Mouse (Mus musculus) neural tube, embryonic 11.5 days (tissue): ENCODE measurements at regions not wholly inside any gene's neighbourhood (a gene's known extent, or its start where the extent isn't known, plus 50 kb on each side); places are given as distances from the start of the nearest gene placed in this dataset.

ENCODE experiments used
- ATAC-seq: fragments of 200-750 bp; cut with Nextera tagmentation; 2 replicates; pipeline ENCODE4 v1.8.0; 2017; ENCODE audit warnings: moderate number of reproducible peaks, mild to moderate bottlenecking, moderate TSS enrichment, moderate library complexity; ENCODE audit not compliant: insufficient read depth, low FRiP score, low TSS enrichment
- DNase-seq: peaks from one replicate; pipeline ENCODE4 v3.0.0-alpha.2; 2015; ENCODE audit warnings: low spot score
- H3K27ac ChIP-seq: fragments of 300-500 bp; sonication (generic); 2 replicates; pipeline ENCODE4 v1.5.1; 2014; ENCODE audit warnings: low read depth, mild to moderate bottlenecking, low read length
- H3K27me3 ChIP-seq: fragments of 300-500 bp; sonication (generic); 2 replicates; pipeline ENCODE4 v1.6.1; 2014; ENCODE audit warnings: mild to moderate bottlenecking, low read length, mixed read lengths; ENCODE audit not compliant: control insufficient read depth, insufficient read depth
- H3K36me3 ChIP-seq: fragments of 300-500 bp; sonication (generic); 2 replicates; pipeline ENCODE4 v1.6.1; 2014; ENCODE audit warnings: mild to moderate bottlenecking, low read length, moderate library complexity, mixed read lengths; ENCODE audit not compliant: control insufficient read depth, insufficient read depth
- H3K4me1 ChIP-seq: fragments of 300-500 bp; sonication (generic); 2 replicates; pipeline ENCODE4 v1.6.1; 2014; ENCODE audit warnings: low read length, mixed read lengths; ENCODE audit not compliant: control insufficient read depth, insufficient read depth
- H3K4me2 ChIP-seq: fragments of 300-500 bp; sonication (generic); 2 replicates; pipeline ENCODE4 v1.6.1; 2014; ENCODE audit warnings: low read depth, mild to moderate bottlenecking, moderate library complexity
- H3K4me3 ChIP-seq: fragments of 300-500 bp; sonication (generic); 2 replicates; pipeline ENCODE4 v1.5.1; 2014; ENCODE audit warnings: low read depth, low read length
- H3K9ac ChIP-seq: fragments of 300-500 bp; sonication (generic); 2 replicates; pipeline ENCODE4 v1.6.1; 2014; ENCODE audit warnings: mild to moderate bottlenecking, low read length
- H3K9me3 ChIP-seq: fragments of 300-500 bp; sonication (generic); 2 replicates; pipeline ENCODE4 v1.6.1; 2016; ENCODE audit warnings: low read length; ENCODE audit not compliant: control insufficient read depth
- WGBS: fragments of 180-500 bp; shearing (Covaris S2); extraction: QIAGEN DNeasy Blood & Tissue Kit; methylation state at CpG from one replicate; pipeline ENCODE4 v1.1.7; 2014; 5-methylcytosine and 5-hydroxymethylcytosine counted together

DNA sequence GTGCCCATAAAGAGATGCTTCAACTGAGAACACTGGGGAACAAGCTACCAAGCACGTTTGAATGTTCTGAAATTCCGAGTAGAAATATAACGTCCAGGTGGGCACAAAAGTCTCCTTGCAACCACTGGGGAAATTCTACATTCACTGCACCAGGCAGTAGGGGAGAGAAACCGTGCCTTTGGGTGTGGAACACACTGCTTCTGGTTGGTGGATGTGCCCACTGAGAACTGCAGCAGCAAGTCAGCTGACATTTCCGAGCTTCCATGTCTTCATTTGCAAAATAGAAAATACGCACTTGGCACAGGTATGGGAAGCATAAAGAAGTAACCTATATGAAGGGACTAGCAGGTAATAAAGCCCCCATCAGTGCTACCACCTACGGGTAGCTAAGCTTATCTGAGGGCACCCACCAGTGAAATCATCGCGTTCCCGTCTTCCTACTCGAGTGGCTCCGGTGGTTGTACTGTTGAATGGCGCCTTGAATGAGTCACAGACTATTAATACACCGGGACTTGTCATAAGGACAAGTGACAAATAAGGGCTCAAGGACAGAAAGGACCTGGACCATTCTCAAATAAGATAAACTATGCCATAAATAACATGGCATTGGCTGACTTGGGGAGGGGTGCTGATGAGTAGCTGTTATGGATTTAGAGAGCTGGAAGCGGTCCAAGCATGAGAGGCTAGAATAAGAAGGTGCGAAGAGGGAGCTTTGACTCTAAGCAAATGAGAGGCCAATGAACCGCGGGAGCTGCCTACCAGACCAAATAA, 210.2 kb downstream of the Nuak1 start:
- no peak for ATAC-seq
- 94% methylated on average over 18 of the region's 18 CpGs for WGBS
- H3K4me1 ChIP-seq, result no peaks in the 10 kb centered on the region

DNA sequence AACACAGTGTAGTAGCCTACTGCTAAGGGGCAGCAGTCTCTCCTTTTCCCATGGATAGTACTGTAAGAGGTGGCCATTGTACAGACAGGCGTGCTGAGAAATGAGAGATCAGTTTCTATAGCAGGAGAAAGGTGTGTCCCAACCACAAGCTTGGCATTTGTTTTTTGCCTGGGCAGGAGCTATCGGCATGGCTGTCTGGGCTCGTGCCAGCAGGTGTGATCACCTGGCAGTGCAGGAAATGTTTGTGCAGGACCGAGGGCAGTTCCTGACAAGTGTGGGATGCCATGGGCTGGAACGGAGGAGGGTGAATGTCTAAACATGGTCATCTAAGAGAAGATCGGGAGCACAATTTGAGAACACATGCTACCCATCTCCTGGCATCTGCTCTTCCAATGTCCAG, 205.4 kb downstream of the Nuak1 start:
- DNase-seq, result no peak
- 91% methylated on average over 6 of the region's 6 CpGs for WGBS
- H3K4me1 ChIP-seq, result no peaks in the 10 kb centered on the region
- H3K9me3 ChIP-seq, result no peaks in the 10 kb centered on the region
- ATAC-seq, result no peak
- no peaks in the 10 kb centered on the region for H3K27me3 ChIP-seq
- H3K4me3 ChIP-seq, result no peak overlapping the region
- H3K4me2 ChIP-seq, result no peak overlapping the region
- H3K9ac ChIP-seq, result no peak overlapping the region
- H3K27ac ChIP-seq, result no peak overlapping the region
- H3K36me3 ChIP-seq, result no peaks in the 10 kb centered on the region

More for the DNA sequence above, 210.2 kb downstream of the Nuak1 start:
- Histone ChIP-seq H3K4me2 (no peak overlapping the region), H3K9me3 (no peaks in the 10 kb centered on the region), H3K27ac (no peak overlapping the region), H3K36me3 (no peaks in the 10 kb centered on the region), H3K27me3 (no peaks in the 10 kb centered on the region), H3K9ac (no peak overlapping the region), H3K4me3 (no peak overlapping the region)
- DNase-seq, result no peak

DNA sequence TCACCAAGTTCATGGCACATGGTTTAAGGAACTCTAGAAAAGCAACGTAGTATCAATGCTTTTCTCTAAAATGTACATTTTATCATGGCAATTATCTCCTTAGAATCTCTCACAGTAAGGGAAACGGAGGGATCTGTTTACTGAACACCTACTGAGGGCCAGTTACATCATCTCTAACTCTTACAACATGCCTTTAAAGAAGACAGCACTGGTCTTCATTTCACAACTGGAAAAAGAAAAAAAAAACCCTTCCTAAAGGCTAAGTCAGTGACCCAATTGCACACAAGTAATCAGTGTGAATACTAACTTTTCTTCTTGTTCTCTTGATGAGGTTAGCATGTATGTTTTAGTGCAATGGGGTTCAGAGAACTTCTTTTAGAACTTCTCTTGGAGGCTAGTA, 204.2 kb downstream of the Nuak1 start:
- Histone ChIP-seq H3K27ac (no peak overlapping the region), H3K9me3 (peaks cover 1% of the 10 kb centered on the region), H3K9ac (no peak overlapping the region), H3K27me3 (no peaks in the 10 kb centered on the region), H3K4me1 (no peaks in the 10 kb centered on the region), H3K4me2 (no peak overlapping the region), H3K36me3 (no peaks in the 10 kb centered on the region), H3K4me3 (no peak overlapping the region)
- 78% methylated on average over 2 of the region's 2 CpGs for WGBS
- DNase-seq (no peak), ATAC-seq (no peak)

DNA sequence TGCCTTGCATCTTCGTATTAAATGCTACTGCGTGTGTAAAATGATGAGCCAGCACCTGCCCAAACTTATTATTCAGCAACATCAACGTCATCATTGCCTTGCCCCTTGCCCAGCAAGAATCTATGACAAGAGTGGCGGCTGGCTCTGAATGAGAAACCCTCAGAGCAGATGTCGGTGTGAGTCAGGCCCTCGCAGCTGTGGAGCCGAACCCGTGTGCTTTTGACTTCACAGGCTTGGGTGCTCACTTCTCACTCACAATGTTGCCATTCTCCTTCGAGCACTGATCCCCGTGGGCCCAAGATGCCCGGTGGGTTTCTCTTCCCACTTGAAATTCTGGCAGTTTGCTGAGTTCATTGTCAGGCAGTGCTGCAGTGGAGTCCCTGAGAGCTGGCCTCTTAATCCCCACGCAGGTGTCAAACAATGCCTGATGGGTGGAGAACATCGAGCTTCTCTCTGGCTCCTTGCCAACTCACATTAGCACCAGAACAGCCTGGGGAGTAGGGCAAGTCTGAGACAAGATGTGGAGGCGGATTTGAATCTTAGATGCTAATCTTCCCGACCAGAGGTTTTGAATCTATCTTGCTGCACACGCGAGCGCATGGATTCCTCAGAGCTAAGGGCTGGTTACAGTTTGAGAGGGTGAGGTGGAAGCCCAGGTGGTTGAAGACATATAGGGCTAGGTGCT, 202.0 kb downstream of the Nuak1 start:
- Histone ChIP-seq H3K9ac (no peak overlapping the region), H3K4me3 (no peak overlapping the region), H3K27ac (no peak overlapping the region), H3K27me3 (no peaks in the 10 kb centered on the region), H3K4me2 (no peak overlapping the region), H3K9me3 (peaks cover 12% of the 10 kb centered on the region), H3K4me1 (no peaks in the 10 kb centered on the region), H3K36me3 (no peaks in the 10 kb centered on the region)
- ATAC-seq (no peak), DNase-seq (no peak)
- 75% methylated on average over 18 of the region's 18 CpGs for WGBS

DNA sequence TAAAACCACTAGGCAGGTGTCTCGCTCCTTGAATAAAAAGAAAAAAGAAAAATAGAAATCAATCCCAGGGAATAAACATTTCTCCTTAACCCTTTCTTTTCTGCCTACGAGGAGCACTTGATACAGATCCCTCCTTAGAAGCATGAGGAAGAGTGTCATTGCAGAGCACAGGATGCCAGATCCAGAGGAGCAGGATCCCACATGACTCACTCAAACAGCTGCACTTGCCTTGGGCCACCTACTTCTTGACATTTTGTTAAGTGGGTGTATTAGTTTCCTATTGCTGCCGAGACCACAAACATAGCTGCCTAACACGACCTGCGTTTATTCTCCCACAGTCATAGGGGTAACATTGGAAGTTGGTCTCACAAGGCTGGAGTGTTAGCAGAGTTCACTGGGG, 197.1 kb downstream of the Nuak1 start:
- ATAC-seq (no peak), DNase-seq (no peak)
- Histone ChIP-seq H3K27ac (no peak overlapping the region), H3K9ac (no peak overlapping the region), H3K9me3 (peaks cover 12% of the 10 kb centered on the region), H3K4me3 (no peak overlapping the region), H3K4me2 (no peak overlapping the region), H3K36me3 (no peaks in the 10 kb centered on the region), H3K4me1 (no peaks in the 10 kb centered on the region), H3K27me3 (no peaks in the 10 kb centered on the region)
- WGBS, result 96% methylated on average over 5 of the region's 5 CpGs

DNA sequence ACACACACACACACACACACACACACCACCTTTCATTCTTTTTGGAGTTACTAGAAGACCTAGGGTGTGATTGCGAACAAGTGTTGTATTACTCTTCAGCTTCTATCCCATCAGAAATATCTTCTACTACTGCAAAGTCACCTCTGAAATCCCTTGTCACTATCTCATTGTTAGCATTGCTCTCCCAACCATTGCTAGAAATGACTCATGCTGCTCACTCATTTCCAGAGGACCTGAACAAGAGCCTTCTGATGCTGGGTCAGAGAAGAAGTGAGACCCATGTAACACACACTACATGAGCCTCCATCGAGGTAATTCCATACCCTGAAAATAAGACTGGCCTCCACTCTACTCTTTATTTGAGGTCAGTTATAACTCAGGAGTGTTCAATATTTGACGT, 191.1 kb downstream of the Nuak1 start:
- Histone ChIP-seq H3K4me1 (no peaks in the 10 kb centered on the region), H3K27me3 (no peaks in the 10 kb centered on the region), H3K9ac (no peak overlapping the region), H3K36me3 (no peaks in the 10 kb centered on the region), H3K4me2 (no peak overlapping the region), H3K4me3 (no peak overlapping the region), H3K27ac (no peak overlapping the region), H3K9me3 (no peaks in the 10 kb centered on the region)
- ATAC-seq, result no peak
- no peak for DNase-seq
- 87% methylated on average over 3 of the region's 3 CpGs for WGBS

DNA sequence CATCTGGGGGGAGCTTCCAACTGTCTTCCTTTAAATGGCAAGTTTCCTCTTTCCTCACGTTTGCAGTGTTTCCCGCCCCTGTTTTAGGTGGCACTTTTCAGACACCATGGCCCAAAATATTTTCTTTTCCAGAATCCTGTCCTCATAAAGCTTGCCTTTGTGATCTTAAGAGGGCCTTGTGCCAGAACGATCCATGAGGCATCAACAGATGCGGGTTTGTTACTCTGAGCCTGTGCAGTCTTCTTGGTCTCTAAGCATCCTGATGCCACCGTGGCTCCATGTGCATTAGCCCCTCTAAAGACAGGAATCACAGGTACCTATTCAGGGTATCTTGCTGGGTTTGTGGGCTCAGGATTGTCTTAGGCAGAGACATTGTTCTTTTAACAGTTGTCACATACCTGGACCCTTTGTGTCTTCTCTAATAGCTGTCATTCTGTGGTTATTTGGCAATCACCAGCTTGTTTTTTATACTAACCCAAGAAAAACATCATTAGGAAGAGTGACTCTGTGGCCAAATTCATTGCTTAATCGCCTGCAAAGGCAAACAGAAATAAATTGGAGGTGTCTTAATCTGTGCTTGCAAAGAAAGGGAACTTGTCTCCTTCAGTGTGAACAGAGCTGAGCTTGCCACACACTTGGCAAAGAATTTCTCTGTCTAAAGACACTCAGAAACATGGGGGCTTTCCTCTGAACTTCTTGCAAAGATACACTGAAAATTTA, 179.3 kb downstream of the Nuak1 start:
- DNase-seq, result no peak
- H3K9ac ChIP-seq, result no peak overlapping the region
- 82% methylated on average over 6 of the region's 6 CpGs for WGBS
- no peaks in the 10 kb centered on the region for H3K36me3 ChIP-seq
- H3K4me1 ChIP-seq, result no peaks in the 10 kb centered on the region
- no peak for ATAC-seq
- H3K4me2 ChIP-seq, result no peak overlapping the region
- no peak overlapping the region for H3K4me3 ChIP-seq
- no peaks in the 10 kb centered on the region for H3K9me3 ChIP-seq
- no peak overlapping the region for H3K27ac ChIP-seq
- H3K27me3 ChIP-seq, result no peaks in the 10 kb centered on the region

DNA sequence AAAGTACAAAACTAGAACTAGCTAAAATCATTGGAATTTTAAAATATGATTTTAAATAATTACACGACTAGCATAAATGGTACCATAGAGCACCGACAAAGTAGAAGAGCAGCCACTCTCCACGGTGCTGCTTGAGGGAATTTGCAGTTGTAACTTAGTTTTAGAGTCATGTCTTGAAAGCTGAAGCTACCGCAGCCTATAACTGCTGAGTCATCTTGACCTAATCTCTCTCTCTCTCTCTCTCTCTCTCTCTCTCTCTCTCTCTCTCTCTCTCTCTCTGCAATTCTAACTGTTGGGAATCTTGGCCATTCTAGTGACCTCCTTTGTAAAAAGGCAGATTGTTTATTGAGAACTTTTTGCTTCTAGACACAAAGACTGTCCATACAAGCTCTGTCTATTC, 177.5 kb downstream of the Nuak1 start:
- Histone ChIP-seq H3K4me1 (no peaks in the 10 kb centered on the region), H3K27me3 (no peaks in the 10 kb centered on the region), H3K4me3 (no peak overlapping the region), H3K4me2 (no peak overlapping the region), H3K36me3 (no peaks in the 10 kb centered on the region), H3K9me3 (no peaks in the 10 kb centered on the region), H3K9ac (no peak overlapping the region), H3K27ac (no peak overlapping the region)
- ATAC-seq (no peak), DNase-seq (no peak)
- 91% methylated on average over 4 of the region's 4 CpGs for WGBS
